Mouse (Mus musculus): ENCODE results near the gene Dnaic1.

DNA sequence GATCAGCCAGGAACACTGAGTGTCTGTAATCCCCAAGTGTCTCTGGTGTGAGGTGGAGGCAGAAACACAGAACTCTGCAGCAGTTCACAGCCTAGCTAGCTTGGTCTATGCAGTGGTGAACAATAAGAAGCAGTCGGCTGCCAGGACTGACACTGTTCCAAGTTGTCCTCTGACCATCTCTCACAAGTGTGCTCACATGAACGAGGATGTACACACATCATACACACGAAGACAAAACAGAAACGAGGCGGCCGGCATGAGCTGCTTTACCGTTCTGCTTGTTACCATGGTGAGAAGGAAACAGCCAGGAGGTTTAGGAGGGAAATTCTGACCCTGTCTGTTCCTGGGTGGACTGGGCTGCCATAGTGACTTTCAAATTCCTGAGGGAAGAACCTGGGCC, 43.0 kb upstream of the Dnaic1 start:
- no peak for TF ChIP-seq POLR2A (IDR thresholded peaks at IDR 0.05; ENCODE audit: insufficient read depth, low read depth, low read length)
- no peak for TF ChIP-seq CTCF (IDR thresholded peaks at IDR 0.05; ENCODE audit: insufficient read depth, low read depth, low read length)
